Mouse (Mus musculus): ENCODE data around the gene Ppp1r35.

The Ppp1r35 gene

DNA sequence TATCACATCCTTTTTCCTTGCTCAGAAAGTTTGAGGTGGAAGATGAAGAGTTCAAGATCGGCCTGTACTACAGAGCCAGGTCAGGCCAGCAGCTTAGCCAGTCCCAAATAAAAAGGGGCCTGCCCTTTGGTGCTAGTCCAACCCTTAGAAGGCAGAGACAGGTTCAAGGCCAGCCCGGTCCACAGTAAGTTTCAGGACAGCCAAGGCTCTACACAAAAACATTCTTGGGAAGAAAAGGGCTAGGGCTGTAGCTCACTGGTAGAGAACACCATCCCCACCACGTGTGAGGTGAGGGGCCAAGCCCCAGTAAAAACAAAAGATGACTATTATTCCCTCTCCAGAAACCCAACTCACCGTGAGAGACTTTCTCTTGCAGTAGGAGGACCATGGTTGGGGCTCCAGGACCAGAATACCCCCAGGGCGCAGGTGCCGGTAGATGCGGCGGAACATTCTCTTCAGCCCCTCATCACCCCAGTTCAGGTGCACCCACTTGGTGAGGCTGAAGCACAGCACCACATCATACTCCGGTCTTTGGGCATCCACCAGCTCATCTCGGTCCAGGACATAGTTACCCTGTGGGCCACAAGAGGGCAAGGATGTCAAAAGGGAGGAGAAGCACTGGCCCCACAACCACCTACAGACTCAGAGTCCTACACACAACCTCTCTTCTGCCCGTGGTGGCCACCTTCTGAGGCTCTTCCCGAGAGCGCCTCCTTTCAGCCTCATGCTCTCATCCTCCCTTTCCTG, 4.3 kb downstream of the Ppp1r35 start:
- no peak for DNase-seq (ENCODE audit: low read depth, low spot score)

DNA sequence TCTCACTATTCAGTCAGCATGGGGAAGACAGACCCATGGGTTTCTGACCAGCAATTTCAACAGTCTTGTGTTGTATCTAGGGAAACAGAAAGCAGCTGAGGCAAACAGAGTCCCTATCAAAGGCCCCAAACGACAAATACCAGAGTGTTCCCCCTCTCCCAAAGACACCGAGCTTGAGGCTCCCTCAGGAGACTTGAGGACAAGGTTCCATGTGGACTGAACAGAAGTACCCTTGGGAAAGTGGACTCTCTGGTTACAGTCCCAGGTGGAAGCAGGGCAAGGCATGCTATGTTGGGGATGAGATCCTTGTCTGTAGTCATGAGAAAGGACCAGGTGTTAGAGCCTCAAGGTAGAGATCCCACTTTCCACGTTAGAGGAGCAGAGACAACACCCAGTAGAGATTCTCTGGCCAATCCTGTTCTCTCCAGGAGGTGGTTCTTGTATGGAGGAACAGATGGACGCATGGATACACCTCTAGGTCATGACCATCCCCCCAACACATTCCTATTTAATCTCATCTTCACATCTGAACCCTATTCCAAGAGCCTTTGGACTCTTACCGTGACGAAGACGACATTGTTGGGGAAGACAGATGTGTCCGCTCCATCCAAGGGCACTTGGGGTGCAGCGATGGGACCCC, 5.4 kb downstream of the Ppp1r35 start:
- no peak for DNase-seq (ENCODE audit: low read depth, low spot score)

DNA sequence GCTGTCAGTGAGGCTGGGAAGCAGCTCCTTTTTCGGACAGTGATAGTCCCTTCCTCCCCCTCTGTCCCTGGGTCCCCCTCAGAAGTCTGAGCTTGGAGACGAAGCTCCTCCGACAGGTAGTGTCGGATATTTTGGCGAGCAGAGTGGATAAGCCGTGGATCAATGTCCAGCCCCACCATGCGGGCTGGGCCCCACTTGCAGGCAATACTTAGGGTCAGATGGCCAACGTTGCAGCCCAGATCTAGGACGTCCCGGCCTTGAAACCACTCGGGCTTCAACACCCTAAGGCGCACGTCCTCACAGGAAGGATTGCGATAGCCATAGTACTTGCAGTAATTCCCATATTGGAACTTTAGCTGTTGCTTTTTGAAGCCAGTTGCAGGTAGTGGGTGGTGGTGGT, 5.9 kb downstream of the Ppp1r35 start:
- no peak for DNase-seq (ENCODE audit: low read depth, low spot score)

DNA sequence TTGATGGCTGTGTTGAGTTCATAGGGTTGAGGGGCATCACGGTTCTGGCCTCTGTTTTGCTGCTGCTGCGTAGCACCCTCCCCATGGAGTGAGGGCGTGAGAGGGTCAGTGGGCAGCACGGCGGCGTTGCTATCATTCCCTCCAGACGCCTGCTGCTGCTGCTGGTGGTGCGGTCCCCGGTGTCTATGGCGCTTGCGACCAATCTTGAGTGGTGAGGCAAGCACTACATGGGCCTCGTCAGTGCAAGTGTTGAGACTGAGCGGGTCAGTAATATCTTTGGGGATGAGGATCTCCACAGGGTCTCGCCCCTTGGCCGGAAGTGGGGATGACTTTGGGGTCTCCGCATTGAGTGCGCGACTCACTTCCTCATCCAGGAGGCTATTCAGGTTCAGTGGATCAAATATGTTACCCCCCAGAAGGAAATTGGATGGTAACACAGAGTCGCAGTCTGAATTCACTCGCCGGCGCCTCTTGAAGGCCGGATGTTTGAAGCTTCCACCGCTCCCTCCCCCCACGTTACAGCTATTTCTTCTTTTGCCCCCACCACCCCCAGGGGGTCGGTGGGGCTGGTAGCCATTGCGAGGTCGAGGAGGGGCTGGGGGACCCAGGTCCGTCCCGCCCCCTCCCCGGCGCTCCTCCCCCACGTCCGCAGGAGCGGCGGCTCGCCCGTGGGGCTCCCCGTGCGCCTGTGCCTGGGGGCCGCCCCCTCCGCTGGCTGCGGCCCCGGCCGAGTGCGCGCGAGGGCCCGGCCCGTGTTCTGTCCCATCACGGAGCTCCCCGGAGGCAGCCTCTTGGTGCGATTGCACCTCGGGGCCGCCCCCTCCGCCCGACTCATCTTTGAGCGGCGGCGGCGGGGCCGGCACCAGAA, 6.7 kb downstream of the Ppp1r35 start:
- no peak for DNase-seq (ENCODE audit: low read depth, low spot score)

DNA sequence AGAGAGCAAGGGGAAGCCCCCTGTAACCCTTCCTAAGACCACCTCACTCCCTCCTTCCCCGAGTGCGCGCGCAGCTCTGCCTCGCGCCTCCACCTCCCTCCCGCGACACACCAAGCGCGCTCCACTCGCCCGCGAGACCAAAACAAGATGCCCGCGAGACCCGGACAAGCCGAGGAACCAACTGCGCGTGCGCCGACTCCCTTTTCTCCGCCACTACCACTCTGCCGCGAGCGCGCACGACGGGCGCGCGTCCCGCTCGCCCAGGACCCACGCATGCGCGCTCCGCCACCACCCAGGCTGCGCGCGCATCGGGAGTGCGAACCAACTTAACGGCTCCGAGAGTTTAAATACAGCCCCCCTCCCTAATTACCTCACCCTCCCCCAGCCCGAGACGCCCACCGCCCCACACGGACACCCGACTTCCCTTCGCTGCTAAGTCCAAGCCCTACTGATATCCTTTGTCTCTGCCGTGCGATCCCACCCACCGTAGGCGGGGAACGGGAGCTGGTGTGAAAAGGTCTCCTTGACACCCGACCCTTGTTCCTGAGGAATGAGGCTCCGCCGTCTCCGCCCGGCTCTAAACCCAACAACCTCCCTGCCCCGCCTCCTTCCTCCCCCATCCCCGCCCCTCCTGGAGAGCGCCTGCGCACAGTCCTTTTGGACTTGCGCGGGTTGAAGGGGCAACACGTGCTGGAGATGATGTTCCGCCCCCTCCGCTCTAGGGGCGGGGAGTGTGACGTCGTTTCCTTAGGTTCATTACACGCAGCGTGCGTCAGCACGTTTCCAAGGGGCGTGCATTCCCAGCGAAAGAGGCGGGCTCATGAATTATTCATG, 7.7 kb downstream of the Ppp1r35 start:
- peak; percentile 100 for DNase-seq (ENCODE audit: low read depth, low spot score)

DNA sequence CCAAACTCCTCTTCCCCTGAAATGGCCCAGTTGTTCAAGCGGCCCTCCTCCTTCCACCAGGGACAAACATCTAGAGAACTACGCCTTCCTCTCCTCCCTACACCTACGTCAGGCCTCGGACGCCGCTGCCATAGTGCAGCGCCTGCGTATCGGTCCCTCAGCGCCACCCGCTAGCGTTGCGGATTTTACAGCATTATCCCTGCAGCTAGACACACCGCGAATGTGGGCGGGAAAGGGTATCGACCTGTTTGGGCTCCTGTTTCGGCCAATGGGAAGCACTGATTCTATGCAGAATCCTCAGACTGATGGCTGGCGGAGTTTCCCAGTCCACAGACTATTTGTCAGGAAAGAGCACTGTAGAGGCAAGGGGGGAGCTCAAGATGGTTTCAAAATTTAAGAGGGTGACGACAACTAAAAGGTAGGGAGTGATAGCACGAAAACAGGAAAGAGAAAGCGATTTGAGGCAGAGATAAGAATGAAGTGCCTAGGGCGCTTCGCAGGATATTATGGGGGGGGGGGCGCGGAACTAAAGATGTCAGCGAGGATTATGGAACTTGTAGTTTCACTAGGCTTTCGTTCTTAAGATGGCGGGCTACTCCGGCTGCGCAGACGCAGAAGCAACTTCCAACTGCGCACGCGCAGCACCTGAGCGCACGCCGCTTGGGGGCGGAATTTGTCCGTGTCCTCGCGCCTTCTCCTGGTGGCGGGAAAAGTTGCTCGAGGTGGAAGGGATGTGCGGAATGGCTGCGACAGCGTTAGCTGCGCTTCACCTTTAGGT, 8.7 kb downstream of the Ppp1r35 start, which contains the start of the genes Mepce and Zcwpw1:
Mepce (minus strand) TSS at position 505 of the 778 bp plus-strand sequence.
Zcwpw1 (plus strand) TSS at position 648 of the 778 bp plus-strand sequence.
- DNase-seq (ENCODE audit: low read depth, low spot score) = peak; percentile 98

DNA sequence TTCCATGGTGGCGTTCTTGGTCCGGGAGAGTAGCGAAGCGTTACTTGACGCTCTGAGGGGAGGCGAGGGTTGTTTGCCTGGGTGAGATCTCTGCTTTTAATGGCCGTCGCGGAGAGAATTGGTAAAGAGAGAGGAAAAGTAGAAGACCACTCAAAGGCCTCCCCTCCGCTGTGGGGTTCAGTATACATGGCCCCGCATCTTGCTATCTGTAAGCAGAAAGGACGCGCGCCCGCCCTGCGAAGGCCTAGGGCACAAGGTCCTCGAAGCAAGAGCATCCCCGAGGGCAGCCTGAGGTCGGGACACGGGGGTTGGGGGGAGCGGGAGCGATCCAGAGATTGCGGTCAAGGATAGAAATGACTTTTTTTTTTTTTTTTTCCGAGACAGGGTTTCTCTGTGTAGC, 9.5 kb downstream of the Ppp1r35 start:
- no peak for DNase-seq (ENCODE audit: low read depth, low spot score)

DNA sequence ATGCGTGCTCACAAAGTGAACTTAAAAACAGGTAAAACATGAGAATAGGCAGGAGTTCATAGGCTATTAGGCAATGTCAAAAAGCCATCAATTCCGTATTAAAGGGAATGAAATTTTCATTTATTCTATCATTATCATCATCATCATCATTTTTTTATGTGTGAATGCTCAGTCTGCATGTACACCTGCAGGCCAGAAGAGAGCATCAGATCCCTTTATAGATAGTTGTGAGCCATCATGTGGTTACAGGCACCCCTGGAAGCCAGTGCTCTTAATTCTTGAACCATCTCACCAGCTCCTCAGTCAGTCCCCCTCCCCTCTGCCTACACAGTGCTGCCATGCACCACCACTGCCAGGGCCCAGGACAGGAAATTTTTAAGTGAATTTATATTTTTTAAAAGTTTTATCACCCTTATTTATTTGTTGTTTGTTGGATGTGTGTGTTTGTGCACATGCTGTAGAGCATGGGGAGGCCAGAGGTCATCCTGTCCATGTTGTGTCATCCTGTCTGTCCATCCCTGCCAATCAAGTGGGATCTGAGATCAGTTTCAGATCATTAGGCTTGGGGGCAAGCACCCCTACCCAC, 10.4 kb downstream of the Ppp1r35 start:
- no peak for DNase-seq (ENCODE audit: low read depth, low spot score)

DNA sequence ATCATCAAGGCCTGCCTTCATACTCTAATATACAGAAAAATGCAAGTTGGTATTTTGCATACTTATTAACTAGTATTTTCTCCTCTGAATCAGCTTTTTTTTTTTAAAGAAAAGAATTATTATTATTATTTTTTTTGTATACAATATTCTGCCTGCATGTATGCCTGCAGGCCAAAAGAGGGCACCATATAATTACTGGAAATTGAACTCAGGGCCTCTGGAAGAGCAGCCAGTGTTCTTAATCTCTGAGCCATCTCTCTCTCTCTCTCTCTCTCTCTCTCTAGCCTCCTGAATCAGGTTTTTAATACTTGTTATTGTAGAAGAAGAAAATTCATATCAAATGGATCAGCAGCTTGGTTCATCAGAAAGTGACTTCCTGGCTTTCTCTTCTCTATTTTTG, 12.9 kb downstream of the Ppp1r35 start:
- no peak for DNase-seq (ENCODE audit: low read depth, low spot score)

DNA sequence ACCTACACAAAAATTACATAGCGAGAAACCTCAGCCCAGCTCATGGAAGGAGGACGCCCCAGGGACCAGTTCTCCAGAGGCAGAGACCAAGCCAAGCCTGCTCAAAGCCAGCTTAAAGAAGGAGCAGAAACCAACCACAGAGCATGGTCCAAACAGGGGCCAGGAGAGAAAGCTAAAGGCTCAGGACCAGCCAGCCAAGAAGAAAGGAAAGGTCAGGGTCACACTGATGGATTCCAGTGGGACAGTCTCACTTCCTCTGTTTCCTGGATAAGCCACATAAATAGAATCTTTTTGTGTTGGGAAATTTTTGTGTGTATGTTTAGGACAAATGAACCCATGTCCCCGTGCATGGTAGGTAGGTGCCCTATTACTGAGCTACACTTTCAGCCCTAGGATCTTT, 18.0 kb downstream of the Ppp1r35 start:
- no peak for DNase-seq (ENCODE audit: low read depth, low spot score)

DNA sequence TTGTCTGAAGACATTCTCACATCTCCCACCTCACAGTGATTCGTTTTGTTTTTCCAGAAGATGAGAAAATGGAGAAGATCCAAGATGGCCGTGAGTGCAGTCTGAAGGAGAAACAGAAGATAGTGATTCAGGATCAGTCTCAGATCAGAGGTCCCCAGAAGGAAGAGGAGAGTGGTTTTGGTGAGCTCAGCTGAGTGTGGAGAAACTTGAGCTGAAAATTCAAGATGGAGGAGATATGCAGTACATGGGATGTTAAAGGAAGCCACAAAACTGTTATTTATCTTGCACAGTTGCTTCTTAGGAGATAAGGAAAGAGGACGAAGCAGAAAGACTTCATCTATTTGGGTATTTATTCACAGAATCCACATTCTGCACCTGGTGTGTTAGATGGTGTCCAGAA, 22.3 kb downstream of the Ppp1r35 start:
- no peak for DNase-seq (ENCODE audit: low read depth, low spot score)

DNA sequence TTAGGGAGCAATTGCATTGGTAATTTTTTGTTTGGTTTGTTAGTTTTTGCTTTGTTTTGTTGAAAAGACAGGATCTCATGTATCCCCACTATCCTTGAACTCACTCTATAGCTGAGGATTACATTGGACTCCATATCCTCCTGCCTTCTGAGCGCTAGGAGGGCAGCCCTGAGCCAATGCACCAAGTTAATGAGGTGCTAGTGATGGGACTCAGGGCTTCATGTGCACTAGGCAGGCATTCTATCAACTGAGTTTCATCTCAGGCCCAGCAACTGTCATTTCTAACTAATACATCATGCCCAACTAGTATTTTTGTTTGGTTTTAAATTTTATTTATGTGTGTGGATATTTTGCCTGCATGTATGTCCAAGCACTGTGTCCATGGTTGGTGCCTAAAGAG, 27.5 kb downstream of the Ppp1r35 start:
- no peak for DNase-seq (ENCODE audit: low read depth, low spot score)

DNA sequence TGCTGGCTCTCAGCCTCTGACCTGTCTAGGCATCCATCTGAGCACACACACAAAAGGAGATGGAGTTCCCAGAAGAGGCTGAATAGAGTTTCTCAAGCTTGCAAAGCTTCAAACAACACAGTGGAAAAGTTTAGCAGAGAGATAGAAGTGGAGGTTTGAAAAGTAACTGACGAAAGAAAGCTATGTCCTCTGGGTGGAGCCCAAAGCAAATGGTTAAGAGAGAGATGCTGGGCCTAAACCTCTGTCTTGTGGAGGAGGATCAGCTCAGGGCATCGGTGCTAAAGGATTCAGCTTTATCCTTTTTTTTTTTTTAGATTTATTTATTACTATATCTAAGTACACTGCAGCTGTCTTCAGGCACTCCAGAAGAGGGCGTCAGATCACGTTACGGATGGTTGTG, 29.7 kb downstream of the Ppp1r35 start:
- no peak for DNase-seq (ENCODE audit: low read depth, low spot score)

DNA sequence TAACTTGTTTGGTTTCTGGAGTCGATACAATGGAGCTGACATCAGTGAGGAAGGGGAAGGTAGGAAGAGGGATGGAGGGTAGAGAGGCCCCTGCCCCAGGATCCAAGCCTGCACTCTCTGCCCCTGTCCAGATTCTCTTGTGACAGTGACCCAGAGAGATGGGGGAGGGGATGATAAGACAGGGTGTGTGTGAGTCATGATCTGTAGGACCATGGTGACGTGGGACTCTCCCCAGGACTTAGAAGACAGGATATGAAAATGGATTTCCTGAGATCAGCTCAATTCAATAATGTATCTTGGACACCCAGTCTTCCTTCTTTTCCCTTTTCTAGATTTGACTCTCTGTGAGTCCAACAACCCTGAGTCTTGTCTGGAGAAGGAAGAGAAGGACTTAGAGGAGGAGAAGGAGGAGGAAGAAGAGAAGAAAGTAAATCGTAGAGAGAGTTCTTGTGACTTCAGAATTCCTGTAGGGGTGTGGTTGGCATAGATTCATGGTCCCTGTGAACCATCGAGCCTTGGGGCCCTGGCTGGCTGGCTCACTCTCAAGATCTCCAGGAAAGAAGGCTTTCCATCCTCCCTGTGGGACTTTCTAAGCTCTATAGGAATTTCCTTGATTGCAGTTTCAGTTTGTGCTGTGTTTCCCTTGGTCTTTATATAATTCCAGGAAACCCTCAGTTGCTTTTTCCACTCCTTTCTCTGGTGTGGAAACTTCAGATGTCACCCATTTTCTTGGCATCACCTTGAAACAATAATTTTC, 39.0 kb downstream of the Ppp1r35 start:
- no peak for DNase-seq (ENCODE audit: low read depth, low spot score)

DNA sequence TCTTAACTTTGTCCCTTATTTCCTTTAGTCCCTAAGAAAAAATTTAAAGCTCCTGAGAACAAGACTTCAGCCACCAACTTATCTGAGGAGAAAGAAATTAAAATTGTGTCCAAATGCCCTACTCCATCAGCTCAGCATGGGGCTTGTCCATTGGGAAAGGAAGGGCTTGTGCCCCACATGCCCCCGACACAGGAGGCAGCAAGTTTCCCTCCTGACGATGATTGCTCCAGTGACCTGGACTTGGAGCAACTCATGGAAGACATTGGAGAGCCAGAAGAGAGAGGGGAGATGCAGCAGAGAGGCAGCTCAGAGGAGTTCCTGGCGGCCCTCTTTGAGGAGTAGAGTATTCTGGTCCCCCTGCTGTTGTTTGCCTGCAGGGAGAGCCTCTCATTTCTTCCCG, 43.5 kb downstream of the Ppp1r35 start:
- no peak for DNase-seq (ENCODE audit: low read depth, low spot score)

DNA sequence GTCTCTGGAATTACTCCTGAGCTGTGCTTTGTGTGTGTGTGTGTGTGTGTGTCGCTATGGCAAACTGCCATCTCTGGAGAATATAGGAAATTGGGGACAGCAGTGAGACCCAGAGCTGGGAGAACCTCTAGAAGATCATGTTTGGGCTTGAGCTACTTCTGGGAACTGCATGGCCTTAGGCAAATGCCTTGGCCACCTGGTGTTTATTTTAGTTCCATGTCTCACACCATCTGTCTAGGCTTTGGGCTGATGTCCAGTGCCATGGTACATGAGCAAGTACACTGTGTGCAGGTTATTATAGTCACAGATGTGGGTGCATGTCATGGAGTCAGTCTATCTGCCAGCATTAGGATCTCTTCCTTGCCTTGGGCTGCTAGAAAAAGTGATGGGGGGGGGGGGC, 44.0 kb downstream of the Ppp1r35 start:
- DNase-seq (ENCODE audit: low read depth, low spot score) = no peak

DNA sequence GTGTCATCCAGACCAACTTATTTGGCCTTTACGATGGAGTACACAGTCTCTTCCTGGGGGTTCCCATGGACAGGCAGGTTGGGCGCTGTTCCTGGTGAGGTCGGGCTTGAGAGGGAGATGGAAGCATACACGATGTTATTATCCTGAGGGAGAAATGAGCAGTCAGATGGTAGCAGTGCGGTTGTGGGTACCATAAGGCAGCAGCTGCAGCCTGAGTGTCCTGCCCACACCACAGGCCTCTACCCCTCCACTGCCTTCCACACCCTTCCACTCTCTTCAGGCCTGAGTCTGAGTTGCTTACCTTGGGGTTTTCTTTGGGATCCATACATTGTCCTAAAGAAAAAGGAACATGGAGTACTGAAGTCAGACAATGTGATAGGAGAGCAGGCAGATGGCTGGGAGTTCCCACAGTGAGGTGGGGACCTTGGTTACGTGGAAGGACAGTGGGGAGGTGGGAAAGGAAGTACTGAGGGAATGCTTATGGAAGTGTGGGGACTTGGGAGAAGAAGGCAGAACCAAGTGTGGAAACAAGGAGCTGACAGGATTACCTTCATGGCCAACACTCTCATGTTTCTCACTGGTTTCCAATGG, 44.9 kb downstream of the Ppp1r35 start:
- DNase-seq (ENCODE audit: low read depth, low spot score) = no peak

DNA sequence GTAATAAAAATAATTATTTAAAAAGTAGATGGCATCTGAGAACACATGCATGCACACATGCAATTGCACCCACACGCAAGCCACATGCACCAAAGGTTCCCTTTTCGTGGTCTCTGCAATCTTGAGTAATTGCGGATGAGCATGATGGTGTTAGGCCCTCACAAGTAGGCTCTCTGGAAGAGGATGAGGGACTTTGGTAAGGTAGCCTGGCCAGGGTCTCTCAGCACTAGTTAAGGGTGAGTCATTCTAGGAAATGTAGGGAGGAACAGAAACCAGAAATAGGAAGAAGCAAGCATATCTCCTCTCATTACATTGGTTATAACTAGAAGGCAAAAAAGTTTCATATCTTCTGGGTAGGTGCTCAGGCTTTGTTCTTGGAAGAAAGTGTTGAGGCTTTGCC, 46.4 kb downstream of the Ppp1r35 start:
- DNase-seq (ENCODE audit: low read depth, low spot score) = no peak

DNA sequence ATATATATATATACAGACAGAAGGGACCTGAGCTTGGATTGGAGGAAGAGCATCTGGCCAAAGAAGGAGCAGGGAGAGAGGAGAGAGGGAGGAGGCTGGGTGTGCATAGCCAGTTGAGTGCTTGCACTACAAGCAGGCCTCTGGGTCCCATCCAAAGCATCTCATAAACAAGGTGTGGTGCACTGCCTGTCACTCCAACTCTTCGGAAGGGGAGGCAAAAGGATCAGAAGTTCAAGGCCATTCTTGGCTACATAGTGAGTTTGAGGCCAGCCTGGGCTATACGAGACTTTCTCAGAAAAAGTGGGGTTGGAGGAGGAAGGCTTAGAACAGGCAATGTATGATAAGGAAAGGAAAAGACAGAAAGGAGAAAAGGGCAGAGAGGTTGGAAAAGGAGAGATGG, 47.3 kb downstream of the Ppp1r35 start:
- no peak for DNase-seq (ENCODE audit: low read depth, low spot score)

All from mesoderm, embryonic 11.5 days (tissue).